Mouse (Mus musculus) neural tube, embryonic 11.5 days (tissue): ENCODE data around the gene Kifc5b. TPM values are rescaled to one million over a fixed set of nuclear protein-coding genes. Genes with fewer than 3 reads are reported as not detected.

ENCODE experiments used
- ATAC-seq: fragments of 200-750 bp; cut with Nextera tagmentation; 2 replicates; pipeline ENCODE4 v1.8.0; 2017; ENCODE audit warnings: moderate number of reproducible peaks, mild to moderate bottlenecking, moderate TSS enrichment, moderate library complexity; ENCODE audit not compliant: insufficient read depth, low FRiP score, low TSS enrichment
- DNase-seq: peaks from one replicate; pipeline ENCODE4 v3.0.0-alpha.2; 2015; ENCODE audit warnings: low spot score
- H3K27ac ChIP-seq: fragments of 300-500 bp; sonication (generic); 2 replicates; pipeline ENCODE4 v1.5.1; 2014; ENCODE audit warnings: low read depth, mild to moderate bottlenecking, low read length
- H3K27me3 ChIP-seq: fragments of 300-500 bp; sonication (generic); 2 replicates; pipeline ENCODE4 v1.6.1; 2014; ENCODE audit warnings: mild to moderate bottlenecking, low read length, mixed read lengths; ENCODE audit not compliant: control insufficient read depth, insufficient read depth
- H3K36me3 ChIP-seq: fragments of 300-500 bp; sonication (generic); 2 replicates; pipeline ENCODE4 v1.6.1; 2014; ENCODE audit warnings: mild to moderate bottlenecking, low read length, moderate library complexity, mixed read lengths; ENCODE audit not compliant: control insufficient read depth, insufficient read depth
- H3K4me1 ChIP-seq: fragments of 300-500 bp; sonication (generic); 2 replicates; pipeline ENCODE4 v1.6.1; 2014; ENCODE audit warnings: low read length, mixed read lengths; ENCODE audit not compliant: control insufficient read depth, insufficient read depth
- H3K4me2 ChIP-seq: fragments of 300-500 bp; sonication (generic); 2 replicates; pipeline ENCODE4 v1.6.1; 2014; ENCODE audit warnings: low read depth, mild to moderate bottlenecking, moderate library complexity
- H3K4me3 ChIP-seq: fragments of 300-500 bp; sonication (generic); 2 replicates; pipeline ENCODE4 v1.5.1; 2014; ENCODE audit warnings: low read depth, low read length
- H3K9ac ChIP-seq: fragments of 300-500 bp; sonication (generic); 2 replicates; pipeline ENCODE4 v1.6.1; 2014; ENCODE audit warnings: mild to moderate bottlenecking, low read length
- H3K9me3 ChIP-seq: fragments of 300-500 bp; sonication (generic); 2 replicates; pipeline ENCODE4 v1.6.1; 2016; ENCODE audit warnings: low read length; ENCODE audit not compliant: control insufficient read depth
- WGBS: fragments of 180-500 bp; shearing (Covaris S2); extraction: QIAGEN DNeasy Blood & Tissue Kit; methylation state at CpG from one replicate; pipeline ENCODE4 v1.1.7; 2014; 5-methylcytosine and 5-hydroxymethylcytosine counted together
- polyA plus RNA-seq: library from polyadenylated mRNA; unstranded; fragments of >200 nt; fragmentation: Nextera tagmentation; extraction: Ambion mirVana; gene quantifications from 2 replicates; pipeline ENCODE4 v1.2.1, GENCODE M21; 2014

Gene Kifc5b
- polyA plus RNA-seq, 1 experiment from 2014 or later: 5.6 TPM

DNA sequence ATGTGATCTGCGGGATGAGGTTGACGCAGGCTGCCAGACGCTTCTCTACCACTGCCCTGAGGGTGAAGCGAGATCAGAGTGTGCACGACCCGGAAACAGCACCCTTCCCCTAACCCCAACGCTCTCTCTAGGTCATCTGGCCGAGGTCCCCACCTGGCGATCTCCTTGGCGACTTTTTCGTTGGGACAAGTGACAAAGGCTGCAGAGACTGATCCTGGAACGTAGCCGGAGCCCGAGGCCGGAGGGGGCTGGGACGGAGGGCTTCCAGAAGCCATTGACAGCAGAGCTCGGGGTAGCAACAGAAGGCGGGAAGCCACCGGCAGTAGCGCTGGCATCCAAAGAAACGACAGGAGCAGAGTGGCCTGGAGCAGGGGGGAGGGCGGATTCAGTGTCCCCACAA, 21.8 kb downstream of the Kifc5b start:
- H3K9ac ChIP-seq: peak overlapping the region; percentile 52
- peak overlapping the region; percentile 65 for H3K27ac ChIP-seq
- peaks cover 2% of the 10 kb centered on the region; the same call in 1 of the 2 replicates for H3K36me3 ChIP-seq
- ATAC-seq (0 out of 2 replicates have a peak, but pooled peaks have one; percentile 3), DNase-seq (no peak)
- H3K4me2 ChIP-seq: peak overlapping the region; percentile 78
- H3K4me1 ChIP-seq: peaks cover 6% of the 10 kb centered on the region
- no peaks in the 10 kb centered on the region for H3K9me3 ChIP-seq
- under 1% methylated on average over 22 of the region's 22 CpGs for WGBS
- no peaks in the 10 kb centered on the region for H3K27me3 ChIP-seq
- H3K4me3 ChIP-seq: peak overlapping the region; percentile 65

DNA sequence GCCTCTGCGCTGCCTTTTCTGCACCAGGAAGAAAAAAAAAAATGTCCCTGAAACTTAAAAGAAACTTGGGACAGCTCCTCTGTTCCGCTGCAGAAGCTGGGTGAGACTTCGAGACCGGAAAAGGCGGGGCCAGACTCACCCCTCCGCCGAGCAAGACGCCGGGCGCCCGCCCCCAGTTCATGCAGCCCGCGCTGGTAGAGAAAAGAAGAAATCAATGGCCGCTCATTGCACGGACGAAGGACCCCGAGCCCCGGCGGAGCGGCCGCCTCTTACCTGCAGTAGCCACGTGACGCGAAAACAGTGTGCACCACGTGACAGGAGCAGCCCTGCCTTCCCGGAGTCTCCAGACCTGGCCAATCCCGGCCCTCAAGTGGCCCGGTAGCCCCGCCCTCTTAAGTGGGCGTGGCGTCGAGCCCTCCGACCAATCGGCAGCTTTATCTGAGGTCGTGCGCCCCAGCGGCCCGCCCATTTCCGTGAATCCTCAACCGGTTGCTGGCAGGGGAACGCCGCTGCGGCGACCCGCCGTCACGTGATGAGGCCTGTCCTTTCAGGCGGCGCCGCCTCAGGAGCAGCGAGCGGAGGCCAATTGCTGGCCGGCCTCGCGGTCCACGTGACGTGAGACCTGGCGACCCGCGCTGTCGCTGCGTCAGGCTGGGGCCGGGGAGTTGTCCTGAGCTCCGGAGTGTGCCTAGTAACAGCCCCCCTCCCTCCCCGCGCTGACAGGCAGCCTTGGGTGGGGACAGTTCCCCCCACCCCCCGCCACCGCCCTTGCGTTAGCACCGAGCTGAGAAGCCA, 22.5 kb downstream of the Kifc5b start, which contains the start of gene Cuta:
TSS of gene Cuta (minus strand) at position 392 of the 795 bp plus-strand sequence.
- H3K4me3 ChIP-seq: peak within 1 kb of the TSS; percentile 65
- peaks cover 2% of the 10 kb centered on the region; the same call in 1 of the 2 replicates for H3K36me3 ChIP-seq
- H3K4me1 ChIP-seq: peaks cover 6% of the 10 kb centered on the region
- H3K27ac ChIP-seq: peak within 1 kb of the TSS; percentile 73
- peak; percentile 100 for DNase-seq
- H3K9ac ChIP-seq: peak within 1 kb of the TSS; percentile 59
- under 1% methylated on average over 61 of the region's 70 CpGs for WGBS
- H3K9me3 ChIP-seq: no peaks in the 10 kb centered on the region
- H3K27me3 ChIP-seq: no peaks in the 10 kb centered on the region
- ATAC-seq: peak; percentile 94
- H3K4me2 ChIP-seq: peak within 1 kb of the TSS; percentile 78

DNA sequence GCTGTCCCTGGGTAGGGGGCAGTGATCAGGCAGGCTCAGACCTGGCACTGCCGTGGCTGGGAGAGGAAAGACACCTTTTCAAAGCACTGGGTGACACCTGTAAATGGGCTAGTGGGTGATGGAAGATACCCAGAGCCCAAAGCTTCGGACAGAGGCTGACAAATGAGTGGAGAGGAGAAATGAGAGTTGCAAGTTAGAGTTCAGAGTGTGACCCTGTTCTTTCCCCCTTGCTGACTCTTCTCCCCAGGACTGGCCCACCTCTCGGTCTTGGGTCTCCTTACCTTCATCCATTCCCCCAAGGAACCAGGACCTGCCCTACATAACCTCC, 23.0 kb downstream of the Kifc5b start:
- WGBS: 0% methylated on average over 3 of the region's 3 CpGs
- no peak for DNase-seq
- ATAC-seq: no peak
- peak overlapping the region; percentile 65 for H3K4me3 ChIP-seq
- no peaks in the 10 kb centered on the region for H3K9me3 ChIP-seq
- H3K4me2 ChIP-seq: peak overlapping the region; percentile 63
- H3K36me3 ChIP-seq: peaks cover 2% of the 10 kb centered on the region; the same call in 1 of the 2 replicates
- H3K27me3 ChIP-seq: no peaks in the 10 kb centered on the region
- H3K4me1 ChIP-seq: peaks cover 6% of the 10 kb centered on the region
- H3K27ac ChIP-seq: peak overlapping the region; percentile 73
- peak overlapping the region; percentile 59 for H3K9ac ChIP-seq

DNA sequence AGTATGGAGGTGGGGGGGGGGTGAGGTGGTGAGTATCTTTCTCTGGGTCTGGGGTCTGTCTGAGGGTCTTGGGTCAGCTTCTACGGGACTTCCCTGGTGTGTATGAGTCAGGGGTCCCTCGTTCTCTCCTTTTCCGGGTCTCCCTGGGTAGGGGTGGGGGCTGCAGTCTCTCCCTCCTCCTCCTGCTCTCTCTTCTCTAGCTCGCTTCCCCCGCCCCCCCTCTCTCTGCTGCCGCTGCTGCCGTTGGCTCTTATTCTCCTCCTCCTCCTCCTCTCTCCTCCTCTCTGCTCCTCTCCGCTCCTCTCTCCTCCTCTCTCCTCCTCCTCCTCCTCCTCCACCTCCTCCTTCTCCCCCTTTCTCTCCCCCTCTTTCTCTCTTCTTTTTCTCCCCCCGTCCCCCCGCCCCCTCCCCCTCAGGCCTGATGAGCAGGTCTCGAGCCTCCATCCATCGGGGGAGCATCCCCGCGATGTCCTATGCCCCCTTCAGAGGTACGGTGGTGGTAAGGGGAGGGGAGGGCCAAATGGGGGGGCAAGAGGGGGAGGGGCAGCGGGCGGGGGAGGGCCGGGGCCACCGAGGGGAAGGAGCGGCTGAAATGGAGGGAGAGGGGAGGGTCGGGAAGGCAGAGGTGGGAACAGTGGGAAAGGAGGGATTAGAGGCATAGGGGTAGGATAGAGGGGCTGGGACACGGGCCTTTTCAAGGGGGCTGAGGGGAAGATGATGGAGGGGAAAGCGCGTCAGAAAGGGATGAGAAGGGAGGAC, 24.3 kb downstream of the Kifc5b start, which contains the start of gene Syngap1:
TSS of gene Syngap1 (plus strand) at position 223 of the 759 bp plus-strand sequence.
- Histone ChIP-seq H3K4me2 (peak within 1 kb of the TSS; percentile 63), H3K9me3 (no peaks in the 10 kb centered on the region), H3K27me3 (no peaks in the 10 kb centered on the region), H3K36me3 (peaks cover 2% of the 10 kb centered on the region; the same call in 1 of the 2 replicates), H3K9ac (peak within 1 kb of the TSS; percentile 65), H3K4me1 (peaks cover 13% of the 10 kb centered on the region), H3K4me3 (peak within 1 kb of the TSS; percentile 65), H3K27ac (peak within 1 kb of the TSS; percentile 73)
- WGBS: 2% methylated on average over 21 of the region's 24 CpGs
- no peak for ATAC-seq
- DNase-seq: peak; percentile 47

DNA sequence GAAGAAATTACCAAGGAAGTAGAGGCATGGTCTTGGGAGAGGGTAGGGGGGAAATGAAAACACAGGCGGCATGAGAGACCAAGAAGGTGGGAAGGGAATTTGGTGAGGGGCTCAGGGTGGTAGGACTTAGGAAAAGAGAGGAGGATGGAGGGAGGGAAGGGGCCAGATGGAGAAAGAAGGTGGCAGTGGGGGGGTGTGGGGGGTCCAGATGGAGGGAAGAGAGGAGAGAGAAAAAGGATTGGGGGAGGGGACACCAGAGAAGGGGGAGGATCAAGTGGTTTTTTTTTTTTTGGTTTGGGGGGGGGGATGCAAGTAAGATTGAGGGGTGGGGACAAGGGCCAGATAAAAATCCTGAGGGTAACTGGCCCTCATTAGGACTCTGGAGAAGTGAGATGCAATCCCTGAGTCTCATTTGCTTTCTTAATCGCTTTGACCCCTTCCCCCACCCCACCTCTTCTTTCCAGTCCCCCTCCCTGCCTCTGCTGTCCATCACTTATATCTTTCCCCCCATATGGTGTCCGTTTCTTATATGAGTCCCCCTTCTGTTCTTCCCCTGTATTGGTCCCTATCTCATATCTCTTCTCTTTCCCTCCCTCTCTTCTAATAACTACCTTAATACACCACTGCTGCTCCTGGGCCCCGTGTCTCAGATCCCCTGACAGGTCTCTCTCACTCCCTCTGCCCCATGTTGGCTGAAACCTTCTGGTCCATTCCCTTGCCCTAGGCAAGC, 25.1 kb downstream of the Kifc5b start:
- Histone ChIP-seq H3K36me3 (peaks cover 2% of the 10 kb centered on the region; the same call in 1 of the 2 replicates), H3K9ac (peak overlapping the region; percentile 65), H3K4me2 (peak overlapping the region; percentile 63), H3K9me3 (no peaks in the 10 kb centered on the region), H3K4me3 (peak overlapping the region; percentile 42), H3K27me3 (no peaks in the 10 kb centered on the region), H3K4me1 (peaks cover 19% of the 10 kb centered on the region), H3K27ac (peak overlapping the region; percentile 24)
- ATAC-seq: no peak
- no peak for DNase-seq
- WGBS: 18% methylated on average over 4 of the region's 4 CpGs

DNA sequence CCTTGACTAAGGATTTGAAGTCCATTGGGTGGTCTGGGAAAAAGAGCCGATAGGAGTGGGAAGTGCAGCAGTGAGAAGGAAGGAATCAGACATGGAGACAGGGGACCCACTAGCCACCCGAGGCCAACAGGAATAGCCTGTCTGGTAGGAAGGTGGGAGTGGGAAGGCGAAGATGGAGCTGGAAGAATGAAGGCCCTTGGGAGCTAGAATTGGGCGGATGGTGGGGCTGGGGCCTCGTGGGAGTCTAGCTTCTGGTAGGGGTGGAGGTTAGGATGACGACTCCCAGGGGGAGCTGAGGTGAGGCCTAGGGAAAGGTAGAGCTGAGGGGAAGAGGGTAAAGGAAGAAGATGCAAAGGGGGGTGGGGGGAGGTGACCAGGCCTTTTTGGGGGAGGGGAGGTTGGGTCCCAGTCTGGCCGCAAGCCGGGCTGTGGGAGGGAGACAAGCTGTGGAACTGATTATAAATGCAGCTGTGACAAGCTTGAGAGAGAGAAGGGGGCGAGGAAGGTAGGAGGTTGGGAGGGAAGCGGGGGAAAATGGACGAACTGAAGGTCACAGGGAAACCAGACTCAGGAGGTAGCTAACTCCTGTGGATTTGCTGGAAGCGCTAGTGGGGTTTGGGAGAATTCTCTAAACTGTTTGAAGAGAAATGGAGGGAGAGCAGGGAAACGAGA, 29.1 kb downstream of the Kifc5b start:
- Histone ChIP-seq H3K4me1 (peaks cover 36% of the 10 kb centered on the region), H3K9me3 (no peaks in the 10 kb centered on the region), H3K4me2 (peak overlapping the region; percentile 78), H3K4me3 (peak overlapping the region; percentile 36), H3K9ac (peak overlapping the region; percentile 49), H3K36me3 (no peaks in the 10 kb centered on the region), H3K27me3 (no peaks in the 10 kb centered on the region), H3K27ac (no peak overlapping the region)
- DNase-seq (no peak), ATAC-seq (no peak)
- WGBS: 28% methylated on average over 13 of the region's 13 CpGs

DNA sequence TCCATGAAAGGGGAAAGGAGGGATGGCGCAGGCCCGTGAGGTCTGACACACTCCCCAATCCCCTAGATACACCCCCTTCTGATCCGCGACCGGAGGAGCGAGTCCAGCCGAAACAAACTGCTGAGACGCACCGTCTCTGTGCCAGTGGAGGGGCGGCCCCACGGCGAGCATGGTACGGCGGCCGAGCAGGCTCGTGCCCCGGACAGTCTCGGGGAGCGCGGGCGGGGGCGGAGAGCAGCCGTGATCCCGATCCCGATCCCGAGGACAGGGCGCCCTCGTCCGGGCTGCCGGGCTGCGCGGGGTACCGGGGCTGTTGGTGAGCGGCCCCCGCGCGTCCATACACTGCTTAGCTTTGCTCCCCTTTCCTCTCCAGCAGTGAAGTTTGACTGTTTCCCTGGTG, 29.7 kb downstream of the Kifc5b start:
- Histone ChIP-seq H3K4me1 (peaks cover 42% of the 10 kb centered on the region), H3K36me3 (no peaks in the 10 kb centered on the region), H3K9ac (peak overlapping the region; percentile 49), H3K4me3 (peak overlapping the region; percentile 36), H3K27ac (0 out of 2 replicates have a peak overlapping the region, but pooled peaks have one; percentile 27), H3K4me2 (peak overlapping the region; percentile 78), H3K9me3 (no peaks in the 10 kb centered on the region), H3K27me3 (no peaks in the 10 kb centered on the region)
- 0% methylated on average over 35 of the region's 37 CpGs for WGBS
- DNase-seq (peak; percentile 58), ATAC-seq (peak; percentile 22; the same call in 1 of the 2 replicates)
